Mouse (Mus musculus): ENCODE results near the gene Nfe2l1. TPM values are rescaled to one million over a fixed set of nuclear protein-coding genes. Genes with fewer than 3 reads are reported as not detected.

Nfe2l1 gene
- polyA plus RNA-seq, 1 experiment from 2014 or later = 85.8 TPM

DNA sequence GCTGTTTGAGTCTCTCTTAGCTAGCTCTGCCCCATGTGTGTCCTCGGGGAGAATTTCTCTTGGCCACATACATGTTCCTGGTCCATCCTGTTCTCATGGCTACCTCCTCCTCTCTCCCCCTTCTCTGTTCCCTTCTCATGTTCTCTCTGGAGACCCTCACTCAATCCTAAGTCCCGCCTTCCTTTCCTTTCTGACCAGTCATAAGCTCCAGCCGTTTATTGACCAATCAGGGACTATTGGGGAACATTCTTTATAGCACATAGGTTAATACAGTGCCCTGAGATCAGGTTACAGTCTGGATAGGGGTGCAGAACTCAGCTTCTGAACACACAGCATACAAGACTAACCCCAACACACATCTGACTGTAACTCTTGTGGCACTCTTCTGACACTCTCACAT lies 17.5 kb upstream of the Nfe2l1 start:
- H3K27ac ChIP-seq (ENCODE audit: poor library complexity, severe bottlenecking) = no peak overlapping the region
- H3K9ac ChIP-seq = no peak overlapping the region
- 43% methylated on average over 3 of the region's 3 CpGs for WGBS
- ATAC-seq (ENCODE audit: insufficient number of reproducible peaks, low FRiP score) = no peak
- H3K4me2 ChIP-seq = no peak overlapping the region
- peaks cover 7% of the 10 kb centered on the region for H3K4me1 ChIP-seq (replicated peaks)
- H3K27me3 ChIP-seq (replicated peaks) = no peaks in the 10 kb centered on the region
- peaks cover 5% of the 10 kb centered on the region; the same call in 1 of the 2 replicates for H3K9me3 ChIP-seq (replicated peaks)
- H3K36me3 ChIP-seq = peaks cover 2% of the 10 kb centered on the region; the same call in 1 of the 2 replicates
- no peak overlapping the region for H3K4me3 ChIP-seq

DNA sequence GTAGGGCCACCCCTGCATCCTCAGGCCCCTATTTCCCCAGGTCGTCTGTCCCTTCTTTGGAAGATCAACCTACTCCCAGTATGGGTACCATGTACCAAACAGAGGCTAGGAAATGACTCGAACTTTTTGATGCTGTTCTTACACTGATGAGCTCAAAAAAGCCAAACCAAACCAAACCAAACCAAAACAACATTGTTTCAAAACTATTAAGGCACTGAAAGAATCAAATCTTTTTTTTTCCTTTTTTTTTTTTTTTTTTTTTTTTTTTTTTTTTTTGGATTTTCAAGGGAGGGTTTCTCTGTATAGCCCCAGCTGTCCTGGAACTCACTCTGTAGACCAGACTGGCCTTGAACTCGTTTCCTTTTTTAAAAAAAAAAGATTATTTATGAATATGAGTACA lies 13.9 kb upstream of the Nfe2l1 start:
- ATAC-seq (ENCODE audit: insufficient number of reproducible peaks, low FRiP score) = no peak
- H3K4me1 ChIP-seq (replicated peaks) = no peaks in the 10 kb centered on the region
- no peak overlapping the region for H3K4me2 ChIP-seq
- peaks cover 5% of the 10 kb centered on the region; the same call in 1 of the 2 replicates for H3K9me3 ChIP-seq (replicated peaks)
- 50% methylated on average over 3 of the region's 3 CpGs for WGBS
- no peaks in the 10 kb centered on the region for H3K36me3 ChIP-seq
- 0 out of 2 replicates have a peak, but pooled peaks cover 6% of the 10 kb centered on the region for H3K27me3 ChIP-seq (replicated peaks)
- H3K27ac ChIP-seq (ENCODE audit: poor library complexity, severe bottlenecking) = no peak overlapping the region
- H3K9ac ChIP-seq = no peak overlapping the region
- H3K4me3 ChIP-seq = no peak overlapping the region

DNA sequence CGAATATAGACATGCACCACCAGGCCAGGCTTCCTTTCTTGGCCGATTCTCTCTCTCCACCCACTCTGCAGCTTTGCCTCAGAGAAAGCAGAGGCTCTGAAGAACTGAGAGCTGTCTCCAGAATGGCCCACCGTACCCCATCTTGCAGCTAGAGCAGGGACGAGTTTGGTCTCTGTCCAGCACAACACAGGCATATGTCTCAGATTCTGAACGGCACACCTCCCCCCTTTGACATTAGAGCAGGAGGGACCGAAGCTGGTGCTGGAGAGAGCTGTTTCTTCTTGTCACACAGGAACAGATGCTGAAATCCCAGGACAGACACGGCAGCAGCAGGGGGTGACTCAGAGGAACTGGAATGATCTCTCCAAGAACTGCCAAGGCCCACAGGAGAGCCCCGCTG lies 10.5 kb upstream of the Nfe2l1 start:
- H3K4me2 ChIP-seq = no peak overlapping the region
- peaks cover 20% of the 10 kb centered on the region; the same call in 1 of the 2 replicates for H3K27me3 ChIP-seq (replicated peaks)
- no peaks in the 10 kb centered on the region for H3K4me1 ChIP-seq (replicated peaks)
- H3K36me3 ChIP-seq = no peaks in the 10 kb centered on the region
- H3K4me3 ChIP-seq = no peak overlapping the region
- 30% methylated on average over 8 of the region's 8 CpGs for WGBS
- no peaks in the 10 kb centered on the region for H3K9me3 ChIP-seq (replicated peaks)
- ATAC-seq (ENCODE audit: insufficient number of reproducible peaks, low FRiP score) = no peak
- 0 out of 2 replicates have a peak overlapping the region, but pooled peaks have one; percentile 31 for H3K9ac ChIP-seq
- H3K27ac ChIP-seq (ENCODE audit: poor library complexity, severe bottlenecking) = no peak overlapping the region

DNA sequence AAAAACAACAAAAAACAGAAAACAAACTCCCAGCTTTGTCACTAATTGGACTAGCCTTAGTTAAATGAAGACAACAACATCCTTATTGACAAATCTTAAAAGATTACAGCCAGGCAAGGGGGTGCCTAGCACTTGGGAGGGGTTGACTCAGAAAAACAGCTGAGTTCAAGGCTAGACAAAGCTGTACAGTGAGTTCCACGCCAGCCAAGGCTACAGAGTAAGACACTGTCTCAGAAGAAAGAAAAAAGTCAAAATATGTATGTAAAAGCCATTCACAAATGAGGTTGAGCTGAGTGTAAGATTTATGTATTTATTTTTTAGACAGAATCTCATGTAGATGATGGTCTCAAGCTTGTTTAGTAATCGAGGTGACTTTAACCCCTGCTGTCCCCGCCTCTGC lies 10.1 kb upstream of the Nfe2l1 start:
- H3K4me2 ChIP-seq = no peak overlapping the region
- no peaks in the 10 kb centered on the region for H3K4me1 ChIP-seq (replicated peaks)
- ATAC-seq (ENCODE audit: insufficient number of reproducible peaks, low FRiP score) = no peak
- no peaks in the 10 kb centered on the region for H3K9me3 ChIP-seq (replicated peaks)
- no peak overlapping the region for H3K27ac ChIP-seq (ENCODE audit: poor library complexity, severe bottlenecking)
- no peaks in the 10 kb centered on the region for H3K36me3 ChIP-seq
- H3K9ac ChIP-seq = no peak overlapping the region
- WGBS = 70% methylated on average over 3 of the region's 3 CpGs
- peaks cover 20% of the 10 kb centered on the region; the same call in 1 of the 2 replicates for H3K27me3 ChIP-seq (replicated peaks)
- H3K4me3 ChIP-seq = no peak overlapping the region

DNA sequence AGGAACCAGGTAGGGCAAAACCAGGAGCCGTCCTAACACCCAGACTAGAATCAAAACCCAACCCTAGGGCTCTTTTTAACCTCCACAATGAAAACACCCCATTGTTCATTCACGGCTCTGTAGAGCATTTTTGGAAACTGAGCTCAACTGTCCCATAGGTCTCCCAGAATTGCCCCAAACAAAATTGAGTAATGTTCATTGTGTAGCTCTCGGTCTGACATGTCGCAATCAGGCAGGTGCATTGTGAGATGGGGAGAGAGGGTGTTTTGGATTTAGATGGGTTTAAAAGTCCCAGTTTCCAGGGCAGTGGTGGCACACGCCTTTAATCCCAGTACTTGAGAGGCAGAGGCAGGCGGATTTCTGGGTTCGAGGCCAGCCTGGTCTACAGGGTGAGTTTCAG lies 9.7 kb upstream of the Nfe2l1 start:
- no peak for ATAC-seq (ENCODE audit: insufficient number of reproducible peaks, low FRiP score)
- Histone ChIP-seq H3K27me3 (replicated peaks) (peaks cover 20% of the 10 kb centered on the region; the same call in 1 of the 2 replicates), H3K27ac (ENCODE audit: poor library complexity, severe bottlenecking) (no peak overlapping the region), H3K9me3 (replicated peaks) (no peaks in the 10 kb centered on the region), H3K4me2 (no peak overlapping the region), H3K4me1 (replicated peaks) (no peaks in the 10 kb centered on the region), H3K36me3 (no peaks in the 10 kb centered on the region), H3K9ac (no peak overlapping the region), H3K4me3 (no peak overlapping the region)
- 72% methylated on average over 7 of the region's 7 CpGs for WGBS

DNA sequence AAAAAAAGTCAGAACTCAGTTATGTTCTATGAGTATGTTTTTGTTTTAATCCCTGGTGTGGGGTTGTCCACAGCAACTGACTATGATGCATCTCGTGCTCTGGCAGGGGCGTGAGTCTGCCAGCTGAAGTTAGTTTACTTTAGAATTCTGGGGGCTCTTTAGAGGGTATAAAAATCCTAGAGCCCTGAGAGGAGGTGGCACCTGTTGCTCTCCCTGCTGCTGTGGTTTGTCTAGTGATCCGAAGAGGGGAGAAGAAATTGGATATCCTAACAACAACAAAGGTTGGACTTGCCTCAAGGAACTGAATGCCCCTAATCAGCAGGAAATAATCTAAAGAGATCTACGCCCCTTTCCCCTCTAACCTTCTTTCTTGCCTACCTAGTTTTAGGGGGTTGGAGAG lies 8.6 kb upstream of the Nfe2l1 start:
- Histone ChIP-seq H3K4me3 (no peak overlapping the region), H3K36me3 (no peaks in the 10 kb centered on the region), H3K9me3 (replicated peaks) (no peaks in the 10 kb centered on the region), H3K9ac (no peak overlapping the region), H3K4me2 (no peak overlapping the region), H3K4me1 (replicated peaks) (no peaks in the 10 kb centered on the region), H3K27me3 (replicated peaks) (peaks cover 20% of the 10 kb centered on the region; the same call in 1 of the 2 replicates), H3K27ac (ENCODE audit: poor library complexity, severe bottlenecking) (no peak overlapping the region)
- 59% methylated on average over 4 of the region's 4 CpGs for WGBS
- ATAC-seq (ENCODE audit: insufficient number of reproducible peaks, low FRiP score) = no peak

DNA sequence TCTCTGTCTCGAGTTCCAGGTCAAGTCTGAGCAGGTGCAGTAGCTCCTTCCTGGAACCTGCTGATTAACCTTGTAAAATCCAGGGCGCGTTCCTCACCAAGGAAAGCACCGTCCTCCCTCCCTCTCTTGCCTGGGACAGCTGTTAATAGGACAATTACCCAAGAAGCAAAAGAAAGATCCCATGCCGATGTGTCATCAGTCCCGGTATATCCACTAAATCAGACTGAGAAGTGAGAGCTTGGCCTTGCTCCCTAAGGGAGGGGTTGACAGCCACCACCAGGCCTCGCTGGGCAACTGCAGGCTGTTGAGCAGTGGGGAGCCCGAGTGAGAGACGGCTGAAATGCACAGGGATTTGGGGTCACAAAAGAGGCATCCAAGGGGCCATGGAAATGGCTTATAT lies 7.5 kb upstream of the Nfe2l1 start:
- H3K9ac ChIP-seq = no peak overlapping the region
- no peak overlapping the region for H3K27ac ChIP-seq (ENCODE audit: poor library complexity, severe bottlenecking)
- no peak for ATAC-seq (ENCODE audit: insufficient number of reproducible peaks, low FRiP score)
- no peak overlapping the region for H3K4me2 ChIP-seq
- H3K27me3 ChIP-seq (replicated peaks) = peaks cover 20% of the 10 kb centered on the region; the same call in 1 of the 2 replicates
- H3K4me3 ChIP-seq = no peak overlapping the region
- H3K9me3 ChIP-seq (replicated peaks) = no peaks in the 10 kb centered on the region
- H3K36me3 ChIP-seq = no peaks in the 10 kb centered on the region
- 33% methylated on average over 9 of the region's 9 CpGs for WGBS
- H3K4me1 ChIP-seq (replicated peaks) = no peaks in the 10 kb centered on the region

DNA sequence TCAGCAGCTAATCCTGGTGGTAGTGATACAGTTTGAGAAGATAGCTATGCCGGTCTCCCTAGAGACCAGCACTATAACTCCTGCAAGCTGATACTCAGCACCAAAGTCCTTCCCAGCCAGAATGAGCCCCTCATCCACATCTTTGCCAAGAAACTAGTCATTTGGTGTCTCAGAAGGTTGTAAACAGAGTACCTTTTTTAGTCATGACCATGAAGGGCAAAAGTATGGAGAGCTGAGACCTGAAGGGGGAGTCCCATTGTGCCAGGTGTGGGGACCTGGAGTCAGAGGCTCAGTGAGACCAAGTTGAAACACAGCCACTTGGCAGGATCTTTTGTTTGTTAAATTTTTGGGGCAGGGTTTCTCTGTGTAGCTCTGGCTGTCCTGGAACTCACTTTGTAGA lies 4.4 kb upstream of the Nfe2l1 start:
- H3K36me3 ChIP-seq = no peaks in the 10 kb centered on the region
- WGBS = 78% methylated on average over 1 of the region's 1 CpGs
- peaks cover 18% of the 10 kb centered on the region; the same call in 1 of the 2 replicates for H3K27me3 ChIP-seq (replicated peaks)
- H3K9ac ChIP-seq = no peak overlapping the region
- H3K4me1 ChIP-seq (replicated peaks) = peaks cover 3% of the 10 kb centered on the region; the same call in 1 of the 2 replicates
- H3K4me2 ChIP-seq = no peak overlapping the region
- no peak overlapping the region for H3K27ac ChIP-seq (ENCODE audit: poor library complexity, severe bottlenecking)
- H3K4me3 ChIP-seq = no peak overlapping the region
- no peaks in the 10 kb centered on the region for H3K9me3 ChIP-seq (replicated peaks)
- no peak for ATAC-seq (ENCODE audit: insufficient number of reproducible peaks, low FRiP score)

DNA sequence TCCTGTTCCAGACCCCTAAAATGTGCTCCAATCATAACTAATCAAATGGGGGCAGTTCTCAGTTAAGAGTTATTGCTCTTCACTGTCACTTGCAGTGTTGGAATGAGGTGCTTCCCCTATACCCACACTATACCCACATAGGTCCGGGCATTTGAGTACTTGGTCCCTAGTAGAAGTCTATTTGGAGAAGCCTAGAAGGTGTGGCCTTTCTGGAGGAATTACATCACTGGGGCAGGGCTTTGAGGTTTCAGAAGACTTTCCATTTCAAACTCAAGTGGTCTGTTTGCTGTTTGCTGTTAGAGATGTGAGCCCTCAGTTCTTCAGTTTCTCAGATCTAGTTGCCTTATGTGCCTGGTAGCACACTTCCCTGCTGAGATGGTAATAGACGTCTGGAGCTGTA lies 3.2 kb upstream of the Nfe2l1 start:
- H3K4me3 ChIP-seq = no peak overlapping the region
- H3K4me2 ChIP-seq = no peak overlapping the region
- peaks cover 9% of the 10 kb centered on the region for H3K4me1 ChIP-seq (replicated peaks)
- 57% methylated on average over 2 of the region's 2 CpGs for WGBS
- H3K9ac ChIP-seq = no peak overlapping the region
- no peaks in the 10 kb centered on the region for H3K36me3 ChIP-seq
- H3K27me3 ChIP-seq (replicated peaks) = peaks cover 12% of the 10 kb centered on the region; the same call in 1 of the 2 replicates
- H3K9me3 ChIP-seq (replicated peaks) = no peaks in the 10 kb centered on the region
- no peak overlapping the region for H3K27ac ChIP-seq (ENCODE audit: poor library complexity, severe bottlenecking)
- no peak for ATAC-seq (ENCODE audit: insufficient number of reproducible peaks, low FRiP score)

DNA sequence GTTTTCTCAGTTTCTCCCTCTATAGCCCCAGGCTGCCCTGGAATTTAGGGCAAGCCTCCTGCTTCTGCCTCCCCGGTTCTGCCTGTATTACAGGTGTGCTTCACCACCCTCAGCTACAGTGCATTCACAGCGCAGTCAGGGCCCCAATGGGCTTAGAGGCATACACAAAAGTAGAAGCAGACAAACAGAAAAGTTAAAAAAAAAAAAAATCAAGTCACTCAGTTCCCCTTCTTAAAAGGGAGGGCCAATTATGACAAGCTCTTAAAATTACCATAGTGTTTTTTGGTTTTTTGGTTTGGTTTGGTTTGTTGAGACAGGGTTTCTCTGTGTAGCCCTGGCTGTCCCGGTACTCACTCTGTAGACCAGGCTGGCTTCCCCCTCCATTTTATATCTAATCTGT lies 2.8 kb upstream of the Nfe2l1 start:
- ATAC-seq (ENCODE audit: insufficient number of reproducible peaks, low FRiP score) = no peak
- Histone ChIP-seq H3K4me3 (no peak overlapping the region), H3K9me3 (replicated peaks) (no peaks in the 10 kb centered on the region)

DNA sequence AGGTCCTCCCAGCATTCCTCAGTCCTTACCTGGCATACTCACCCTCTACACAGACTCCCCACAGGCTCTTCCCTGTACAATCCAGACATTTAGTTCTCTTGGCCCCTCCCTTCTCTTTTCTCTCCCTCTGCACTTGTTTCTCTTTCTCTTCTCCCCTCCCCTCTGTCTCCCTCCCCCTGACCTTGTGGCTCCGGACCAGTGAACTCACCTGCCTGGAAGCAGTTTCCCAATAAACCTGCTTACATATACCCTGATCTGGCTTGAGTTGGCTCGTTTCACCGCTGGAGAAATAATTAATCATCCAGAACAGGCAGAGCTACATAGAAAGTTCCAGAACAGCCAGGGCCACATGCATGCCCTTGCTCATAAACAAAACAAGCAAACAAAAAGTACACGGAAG lies 1.7 kb upstream of the Nfe2l1 start:
- H3K27me3 ChIP-seq (replicated peaks) = no peaks in the 10 kb centered on the region
- no peak overlapping the region for H3K4me2 ChIP-seq
- no peak overlapping the region for H3K27ac ChIP-seq (ENCODE audit: poor library complexity, severe bottlenecking)
- no peak for ATAC-seq (ENCODE audit: insufficient number of reproducible peaks, low FRiP score)
- WGBS = 78% methylated on average over 4 of the region's 4 CpGs
- H3K4me1 ChIP-seq (replicated peaks) = peaks cover 24% of the 10 kb centered on the region
- H3K36me3 ChIP-seq = peaks cover 10% of the 10 kb centered on the region
- no peak overlapping the region for H3K9ac ChIP-seq
- no peak overlapping the region for H3K4me3 ChIP-seq
- H3K9me3 ChIP-seq (replicated peaks) = no peaks in the 10 kb centered on the region

More for the DNA sequence above, 2.8 kb upstream of the Nfe2l1 start:
- WGBS = 84% methylated on average over 3 of the region's 3 CpGs
- Histone ChIP-seq H3K4me1 (replicated peaks) (peaks cover 14% of the 10 kb centered on the region), H3K4me2 (no peak overlapping the region), H3K27me3 (replicated peaks) (peaks cover 8% of the 10 kb centered on the region; the same call in 1 of the 2 replicates), H3K27ac (ENCODE audit: poor library complexity, severe bottlenecking) (no peak overlapping the region), H3K36me3 (peaks cover 3% of the 10 kb centered on the region), H3K9ac (no peak overlapping the region)

DNA sequence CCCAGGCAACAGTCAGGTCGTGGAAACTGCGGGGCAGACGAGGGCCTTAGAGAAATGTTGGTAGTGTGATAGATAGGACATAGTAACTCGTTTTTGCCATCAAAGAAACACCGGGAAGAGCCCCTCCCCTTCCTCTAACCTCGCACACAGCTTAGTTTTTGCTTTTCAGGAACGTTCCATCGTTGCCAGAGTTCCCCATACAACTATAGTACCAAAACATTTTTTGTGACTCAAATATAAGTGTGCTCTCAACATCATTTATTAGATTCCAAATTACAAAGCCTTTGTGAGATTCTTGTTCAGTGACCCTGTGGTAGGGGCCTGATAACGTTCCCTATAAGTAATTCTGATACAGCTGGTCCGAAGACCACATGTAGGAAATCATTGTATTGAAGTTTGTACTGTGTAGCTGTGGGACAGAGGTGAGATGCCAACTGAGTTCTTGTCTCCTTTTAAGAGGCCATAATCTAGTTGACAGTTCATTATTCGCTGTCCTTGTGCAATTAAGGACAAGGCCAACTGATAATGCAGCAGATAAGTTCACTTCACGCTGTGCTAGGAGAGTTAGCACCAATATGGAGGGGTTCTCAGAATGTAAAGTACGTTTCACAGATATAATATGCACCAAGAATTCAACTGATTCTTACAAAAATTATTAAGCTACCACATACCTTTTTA lies 910 bp upstream of the Nfe2l1 start:
- no peak for ATAC-seq (ENCODE audit: insufficient number of reproducible peaks, low FRiP score)
- WGBS = 15% methylated on average over 13 of the region's 13 CpGs

More for the DNA sequence above, 910 bp upstream of the Nfe2l1 start:
- Histone ChIP-seq H3K9ac (peak overlapping the region; percentile 72), H3K36me3 (peaks cover 16% of the 10 kb centered on the region), H3K4me2 (peak overlapping the region; percentile 71), H3K27me3 (replicated peaks) (no peaks in the 10 kb centered on the region), H3K4me3 (peak overlapping the region; percentile 83), H3K9me3 (replicated peaks) (no peaks in the 10 kb centered on the region), H3K27ac (ENCODE audit: poor library complexity, severe bottlenecking) (peak overlapping the region; percentile 94), H3K4me1 (replicated peaks) (peaks cover 32% of the 10 kb centered on the region)

Measured in heart, embryonic 12.5 days (tissue).